Mouse (Mus musculus) Patski (cell line): ENCODE data around the gene Abcb1a. TPM values are rescaled to one million over a fixed set of nuclear protein-coding genes. Genes with fewer than 3 reads are reported as not detected.

Experiments used
- ATAC-seq: fragments of 100-300 bp; one replicate; pipeline ENCODE4 v1.8.0; 2021
- CTCF ChIA-PET: fragments of 350-600 bp; sonication (Branson Sonifier 250); formaldehyde crosslinking; loops from one replicate; lab custom pipeline; 2022; ENCODE audit warnings: inconsistent platforms; lab: Charles Lee
- POLR2A ChIA-PET: fragments of 350-600 bp; sonication (Branson Sonifier 250); formaldehyde crosslinking; loops from one replicate; lab custom pipeline; 2022; ENCODE audit warnings: antibody characterized with exemption, inconsistent platforms; lab: Charles Lee
- DNase-seq: peaks from one replicate; pipeline ENCODE4 v3.0.0-alpha.2; 2011; ENCODE audit warnings: low read depth, low spot score
- H3K27me3 ChIP-seq: fragments of 371-371 bp; one replicate; pipeline ENCODE4 v1.5.1; 2021
- CTCF ChIP-seq: fragments of 100-300 bp; IDR thresholded peaks from one replicate; pipeline ENCODE4 v1.5.1; 2021
- in situ Hi-C: fragments of 300-500 bp; cut with MboI; formaldehyde crosslinking; loops from 3 replicates; pipeline ENCODE4 v1.11.1; 2018; ENCODE audit warnings: low pct_unique_long_range_greater_than_20kb, mixed read lengths
- polyA plus RNA-seq: library from polyadenylated mRNA; unstranded; gene quantifications from one replicate; pipeline ENCODE4 v1.2.3, GENCODE M21; 2021

The Abcb1a gene
- polyA plus RNA-seq, 1 experiment from 2014 or later: 0.18 TPM

DNA sequence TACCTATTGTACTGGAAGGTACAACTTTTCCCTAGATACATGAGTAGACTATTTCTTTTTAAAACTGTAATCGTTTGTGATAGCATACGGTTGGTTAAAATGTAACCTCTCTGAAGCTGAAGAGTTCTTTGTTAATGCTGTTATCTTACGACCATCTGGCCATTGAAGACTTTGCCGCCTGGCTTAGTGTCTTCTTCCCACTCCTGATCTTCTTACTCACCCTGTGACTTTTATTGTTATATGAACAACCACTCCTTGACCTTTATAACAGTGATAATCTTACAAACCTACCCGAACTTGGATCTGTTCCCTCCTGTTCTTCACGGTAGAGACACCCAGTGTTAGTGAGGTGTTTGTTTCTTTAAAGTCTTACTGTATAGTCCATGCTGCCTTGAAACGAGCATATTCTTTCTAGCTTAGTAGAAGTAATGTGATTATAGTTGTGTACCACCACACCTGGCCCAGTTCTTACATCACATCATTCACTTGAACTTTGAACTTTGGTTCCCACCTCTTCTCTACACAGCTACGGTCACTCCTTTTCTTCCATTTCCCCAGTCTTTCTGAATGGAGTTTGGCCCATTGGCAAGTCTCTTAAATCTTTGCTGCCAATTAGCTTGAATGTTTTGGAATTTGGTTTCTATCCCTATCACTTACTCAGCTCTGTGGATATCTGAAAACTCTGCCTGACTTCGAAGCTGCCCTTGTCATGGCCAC, 8.0 kb downstream of the Abcb1a start:
- CTCF ChIA-PET: interaction anchor here (0.9 kb wide), 1 partner anchor 72 kb away, joined by 3 read pairs; no protein-coding TSS in a partner anchor
- DNase-seq (no peak), ATAC-seq (no peak)
- peaks cover 2% of the 10 kb centered on the region for H3K27me3 ChIP-seq
- in situ Hi-C loops: no loop called here
- TF ChIP-seq CTCF: no peak
- POLR2A ChIA-PET: no interaction called here

- no peak for DNase-seq
- in situ Hi-C loops: no loop called here
- H3K27me3 ChIP-seq: peaks cover 2% of the 10 kb centered on the region
- ChIA-PET POLR2A (no interaction called here), CTCF (no interaction called here)
- ATAC-seq: no peak
- no peak for TF ChIP-seq CTCF
Observed at GRCm38 (mm10) chr5:8669606-8670005, 9.7 kb downstream of the Abcb1a start.

DNA sequence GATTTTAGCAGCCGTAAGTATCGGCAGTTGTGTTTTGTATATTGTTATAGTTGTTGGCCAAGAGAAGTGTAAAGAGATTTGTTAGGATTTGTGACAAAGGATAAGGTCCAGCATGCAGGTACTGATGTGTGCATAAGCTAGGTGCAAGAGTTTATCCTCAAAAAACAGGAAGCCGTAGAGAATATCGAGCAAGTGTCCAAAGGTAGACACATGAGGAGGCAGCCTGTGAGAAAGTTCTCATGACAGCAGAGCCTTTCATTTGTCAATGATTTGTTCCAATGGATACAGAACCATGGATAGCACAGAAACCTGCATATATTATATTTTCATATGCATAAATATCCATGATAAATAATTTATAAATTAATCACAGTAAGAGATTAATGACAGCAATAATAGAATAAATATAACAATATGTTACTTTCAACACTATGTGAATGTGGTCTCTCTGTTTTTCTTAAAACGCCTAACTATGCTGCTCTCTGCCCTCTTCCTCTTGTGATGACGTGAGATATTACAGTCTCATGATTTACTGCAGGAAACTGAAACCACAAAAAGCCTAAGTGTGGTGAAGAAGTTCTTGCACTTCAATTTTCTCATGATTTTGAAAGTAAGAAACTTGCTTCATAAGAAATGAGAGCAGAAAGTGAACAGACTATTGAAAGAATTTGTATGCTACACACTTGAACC, 15.5 kb downstream of the Abcb1a start:
- ATAC-seq: no peak
- ChIA-PET POLR2A (no interaction called here), CTCF (interaction anchor here (1.7 kb wide), 1 partner anchor 14 kb away, joined by 3 read pairs; no protein-coding TSS in a partner anchor)
- no peak for TF ChIP-seq CTCF
- in situ Hi-C loops: no loop called here
- no peaks in the 10 kb centered on the region for H3K27me3 ChIP-seq
- DNase-seq: no peak

DNA sequence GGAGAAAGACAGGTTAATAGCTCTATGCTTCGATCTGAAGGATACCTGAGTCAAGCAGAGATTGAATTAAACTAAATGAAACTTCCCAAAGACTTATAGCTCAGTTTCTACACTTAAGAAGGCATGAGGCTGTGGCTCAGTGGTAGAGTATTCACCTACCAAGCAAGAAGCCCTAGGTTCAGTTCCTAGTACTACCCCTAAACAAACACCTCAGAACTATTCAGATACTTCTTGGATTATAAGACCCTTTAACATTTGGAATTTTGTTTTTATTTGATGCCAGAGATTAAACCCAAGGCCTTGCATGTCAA, 16.0 kb downstream of the Abcb1a start:
- no peaks in the 10 kb centered on the region for H3K27me3 ChIP-seq
- TF ChIP-seq CTCF: no peak
- ATAC-seq (no peak), DNase-seq (no peak)
- ChIA-PET CTCF (interaction anchor here (1.5 to 1.7 kb wide), 2 partner anchors 13 to 14 kb away, joined by 3 read pairs; no protein-coding TSS in a partner anchor), POLR2A (no interaction called here)
- in situ Hi-C loops: no loop called here

DNA sequence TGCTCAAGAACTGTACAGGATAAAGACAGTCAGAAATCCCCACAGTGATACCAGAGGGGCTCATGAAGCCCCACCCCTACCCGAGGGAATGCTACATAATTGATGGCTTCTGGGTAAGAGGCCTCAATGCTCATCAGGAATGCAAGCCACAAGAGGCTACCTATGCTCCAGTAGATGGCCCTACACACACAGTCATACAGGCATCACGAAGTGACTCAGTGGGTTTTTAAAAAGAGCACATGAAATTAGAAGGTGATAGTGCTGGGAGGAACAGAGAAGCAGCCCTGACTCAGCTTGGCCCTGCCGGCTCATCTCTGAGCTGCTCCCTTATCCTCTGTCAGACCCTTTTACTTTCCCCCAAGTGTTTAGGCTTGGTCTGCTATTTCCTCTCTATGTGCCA, 21.3 kb downstream of the Abcb1a start:
- DNase-seq: no peak
- peaks cover 5% of the 10 kb centered on the region for H3K27me3 ChIP-seq
- ChIA-PET POLR2A (no interaction called here), CTCF (interaction anchor here (1.0 kb wide), 1 partner anchor 17 kb away, joined by 3 read pairs; no protein-coding TSS in a partner anchor)
- TF ChIP-seq CTCF: no peak
- no peak for ATAC-seq
- in situ Hi-C loops: no loop called here

GRCm38 (mm10) chr5:8683686-8684085, 23.8 kb downstream of the Abcb1a start:
- ChIA-PET CTCF (no interaction called here), POLR2A (interaction anchor here (0.7 kb wide), 1 partner anchor 519 kb away, joined by 4 read pairs; no protein-coding TSS in a partner anchor)
- TF ChIP-seq CTCF: no peak
- ATAC-seq (no peak), DNase-seq (no peak)
- H3K27me3 ChIP-seq: peaks cover 14% of the 10 kb centered on the region
- in situ Hi-C loops: no loop called here

DNA sequence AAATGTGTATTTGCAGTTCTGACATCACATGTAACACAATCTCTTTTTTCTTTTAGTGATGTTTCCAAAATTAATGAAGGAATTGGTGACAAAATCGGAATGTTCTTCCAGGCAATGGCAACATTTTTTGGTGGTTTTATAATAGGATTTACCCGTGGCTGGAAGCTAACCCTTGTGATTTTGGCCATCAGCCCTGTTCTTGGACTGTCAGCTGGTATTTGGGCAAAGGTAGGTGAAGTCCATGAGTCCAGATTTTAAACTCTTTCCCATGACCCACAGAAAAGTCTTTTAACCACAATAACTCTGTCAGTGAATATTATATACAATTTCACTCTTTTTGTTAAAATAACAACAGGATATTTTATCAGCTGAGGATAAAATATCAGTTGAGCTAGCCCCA, 26.2 kb downstream of the Abcb1a start:
- POLR2A ChIA-PET: no interaction called here
- no peak for DNase-seq
- in situ Hi-C loops: no loop called here
- CTCF ChIA-PET: no interaction called here
- ATAC-seq: no peak
- H3K27me3 ChIP-seq: peaks cover 14% of the 10 kb centered on the region
- no peak for TF ChIP-seq CTCF

DNA sequence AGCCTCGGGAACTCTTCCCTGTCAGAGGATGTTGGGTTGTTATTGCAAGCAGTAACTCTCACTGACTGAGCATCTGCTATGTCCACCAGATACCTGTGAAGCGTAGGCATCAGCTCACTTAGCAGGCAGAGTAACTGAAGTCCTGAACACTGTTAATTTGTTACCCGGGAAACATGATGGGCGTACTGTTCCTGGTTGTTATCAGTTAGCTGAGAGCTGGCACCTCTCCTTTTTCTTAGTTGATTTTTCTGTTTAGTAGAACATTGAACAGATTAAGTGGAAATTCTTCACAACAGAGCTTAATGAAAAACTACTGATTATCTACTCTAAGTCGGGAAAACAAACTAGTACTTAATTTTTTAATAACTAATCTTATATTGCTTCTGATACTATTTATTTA, 27.7 kb downstream of the Abcb1a start:
- TF ChIP-seq CTCF: no peak
- in situ Hi-C loops: no loop called here
- DNase-seq (no peak), ATAC-seq (no peak)
- H3K27me3 ChIP-seq: peaks cover 21% of the 10 kb centered on the region
- ChIA-PET POLR2A (no interaction called here), CTCF (no interaction called here)

- TF ChIP-seq CTCF: no peak
- POLR2A ChIA-PET: no interaction called here
- CTCF ChIA-PET: no interaction called here
- DNase-seq: no peak
- ATAC-seq: no peak
- H3K27me3 ChIP-seq: peaks cover 8% of the 10 kb centered on the region
- in situ Hi-C loops: no loop called here
Observed at GRCm38 (mm10) chr5:8716061-8716460, 56.2 kb downstream of the Abcb1a start.

DNA sequence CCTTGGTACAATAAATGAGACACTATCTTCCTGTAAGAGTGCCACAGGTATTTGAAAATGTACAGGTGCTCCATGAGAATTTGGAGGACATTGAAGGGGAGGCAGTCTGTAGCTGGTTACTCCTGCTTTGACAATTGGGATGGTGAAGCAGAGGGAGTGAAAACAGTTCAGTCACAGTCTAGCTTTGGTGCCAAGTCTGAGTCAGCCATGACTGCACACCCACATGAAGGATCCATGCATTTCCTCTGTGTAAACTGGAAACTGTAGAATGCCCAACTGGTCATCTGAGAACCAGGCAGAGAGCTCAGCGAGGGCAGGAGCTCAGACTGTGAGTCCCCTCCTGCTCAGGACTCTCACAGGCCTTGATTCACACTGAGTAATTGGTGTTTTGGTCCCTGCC, 59.7 kb downstream of the Abcb1a start:
- DNase-seq (no peak), ATAC-seq (no peak)
- ChIA-PET CTCF (no interaction called here), POLR2A (no interaction called here)
- H3K27me3 ChIP-seq: peaks cover 7% of the 10 kb centered on the region
- in situ Hi-C loops: no loop called here
- no peak for TF ChIP-seq CTCF

DNA sequence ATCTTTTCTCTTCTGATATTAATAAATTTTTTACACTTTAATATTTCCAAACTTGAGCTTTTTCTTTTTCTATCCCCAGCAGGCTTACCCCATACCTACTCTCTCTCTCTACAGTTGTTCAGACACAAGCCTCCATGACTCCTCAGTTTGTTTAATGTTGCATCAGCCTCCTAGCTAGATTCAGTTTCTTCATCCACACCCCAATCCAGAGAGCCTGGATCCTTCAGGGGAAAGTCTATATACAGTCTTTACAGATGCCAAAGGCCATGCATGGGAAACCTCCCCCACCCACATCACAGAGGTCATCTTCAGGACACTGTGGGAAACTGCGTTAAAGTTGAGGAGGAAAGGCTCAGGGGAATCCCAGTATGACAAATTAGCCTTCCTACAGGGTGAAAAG, 62.3 kb downstream of the Abcb1a start:
- POLR2A ChIA-PET: interaction anchor here (0.7 kb wide), 1 partner anchor 1184 kb away, joined by 3 read pairs; no protein-coding TSS in a partner anchor

More for the DNA sequence above, 62.3 kb downstream of the Abcb1a start:
- ATAC-seq: no peak
- H3K27me3 ChIP-seq: no peaks in the 10 kb centered on the region
- no peak for TF ChIP-seq CTCF
- no peak for DNase-seq
- CTCF ChIA-PET: no interaction called here
- in situ Hi-C loops: no loop called here
